Mouse (Mus musculus): Measurements from ENCODE around the gene Crip2. TPM values are rescaled to one million over a fixed set of nuclear protein-coding genes. Genes with fewer than 3 reads are reported as not detected.
A peak's percentile ranks its signal among the peaks of the same experiment; 100 is the strongest.

The Crip2 gene
- polyA plus RNA-seq, 1 experiment from 2014 or later = 112 TPM

- Histone ChIP-seq H3K4me3 (ENCODE audit: low read depth, low read length) (no peak overlapping the region), H3K27ac (replicated peaks) (no peak overlapping the region), H3K4me1 (replicated peaks; ENCODE audit: control insufficient read depth, insufficient read depth) (no peaks in the 10 kb centered on the region), H3K27me3 (ENCODE audit: control insufficient read depth, insufficient read depth, low read length) (no peaks in the 10 kb centered on the region), H3K9me3 (ENCODE audit: control insufficient read depth, low read length) (no peaks in the 10 kb centered on the region), H3K36me3 (ENCODE audit: control insufficient read depth, insufficient read depth, low read length) (peaks cover 47% of the 10 kb centered on the region), H3K4me2 (replicated peaks; ENCODE audit: low read depth) (no peak overlapping the region), H3K9ac (ENCODE audit: low read length) (no peak overlapping the region)
- ATAC-seq (ENCODE audit: low FRiP score, low TSS enrichment) = peak; percentile 71; the same call in 1 of the 2 replicates
- no peak for TF ChIP-seq EP300 (optimal IDR thresholded peaks at IDR 0.05)
- peak; percentile 97 for TF ChIP-seq CTCF (IDR thresholded peaks at IDR 0.05; ENCODE audit: low read depth)
- WGBS = 84% methylated on average over 17 of the region's 20 CpGs
- peak; percentile 84 for DNase-seq (ENCODE audit: low spot score)
Observed at GRCm38 (mm10) chr12:113119516-113120410, 20.3 kb upstream of the Crip2 start.

GRCm38 (mm10) chr12:113124726-113125125, 15.3 kb upstream of the Crip2 start:
- Histone ChIP-seq H3K27ac (replicated peaks) (no peak overlapping the region), H3K4me3 (ENCODE audit: low read depth, low read length) (no peak overlapping the region), H3K9ac (ENCODE audit: low read length) (no peak overlapping the region), H3K4me1 (replicated peaks; ENCODE audit: control insufficient read depth, insufficient read depth) (no peaks in the 10 kb centered on the region), H3K27me3 (ENCODE audit: control insufficient read depth, insufficient read depth, low read length) (no peaks in the 10 kb centered on the region), H3K9me3 (ENCODE audit: control insufficient read depth, low read length) (no peaks in the 10 kb centered on the region), H3K4me2 (replicated peaks; ENCODE audit: low read depth) (no peak overlapping the region), H3K36me3 (ENCODE audit: control insufficient read depth, insufficient read depth, low read length) (peaks cover 56% of the 10 kb centered on the region)
- 81% methylated on average over 6 of the region's 6 CpGs for WGBS
- DNase-seq (ENCODE audit: low spot score) (no peak), ATAC-seq (ENCODE audit: low FRiP score, low TSS enrichment) (no peak)
- TF ChIP-seq CTCF (IDR thresholded peaks at IDR 0.05; ENCODE audit: low read depth) (no peak), EP300 (optimal IDR thresholded peaks at IDR 0.05) (no peak)

GRCm38 (mm10) chr12:113130732-113131131, 9.3 kb upstream of the Crip2 start:
- H3K4me2 ChIP-seq (replicated peaks; ENCODE audit: low read depth) = no peak overlapping the region
- DNase-seq (ENCODE audit: low spot score) (no peak), ATAC-seq (ENCODE audit: low FRiP score, low TSS enrichment) (no peak)
- no peak for TF ChIP-seq EP300 (optimal IDR thresholded peaks at IDR 0.05)
- no peak for TF ChIP-seq CTCF (IDR thresholded peaks at IDR 0.05; ENCODE audit: low read depth)
- no peak overlapping the region for H3K4me3 ChIP-seq (ENCODE audit: low read depth, low read length)
- no peaks in the 10 kb centered on the region for H3K9me3 ChIP-seq (ENCODE audit: control insufficient read depth, low read length)
- no peaks in the 10 kb centered on the region for H3K27me3 ChIP-seq (ENCODE audit: control insufficient read depth, insufficient read depth, low read length)
- H3K27ac ChIP-seq (replicated peaks) = no peak overlapping the region
- peaks cover 56% of the 10 kb centered on the region for H3K36me3 ChIP-seq (ENCODE audit: control insufficient read depth, insufficient read depth, low read length)
- H3K4me1 ChIP-seq (replicated peaks; ENCODE audit: control insufficient read depth, insufficient read depth) = peaks cover 3% of the 10 kb centered on the region; the same call in 1 of the 2 replicates
- WGBS = 93% methylated on average over 8 of the region's 8 CpGs
- no peak overlapping the region for H3K9ac ChIP-seq (ENCODE audit: low read length)

- Histone ChIP-seq H3K4me1 (replicated peaks; ENCODE audit: control insufficient read depth, insufficient read depth) (peaks cover 3% of the 10 kb centered on the region; the same call in 1 of the 2 replicates), H3K27me3 (ENCODE audit: control insufficient read depth, insufficient read depth, low read length) (no peaks in the 10 kb centered on the region), H3K4me3 (ENCODE audit: low read depth, low read length) (no peak overlapping the region), H3K27ac (replicated peaks) (no peak overlapping the region), H3K36me3 (ENCODE audit: control insufficient read depth, insufficient read depth, low read length) (peaks cover 56% of the 10 kb centered on the region), H3K9ac (ENCODE audit: low read length) (no peak overlapping the region), H3K4me2 (replicated peaks; ENCODE audit: low read depth) (no peak overlapping the region), H3K9me3 (ENCODE audit: control insufficient read depth, low read length) (no peaks in the 10 kb centered on the region)
- WGBS = 96% methylated on average over 14 of the region's 14 CpGs
- DNase-seq (ENCODE audit: low spot score) (no peak), ATAC-seq (ENCODE audit: low FRiP score, low TSS enrichment) (no peak)
- TF ChIP-seq CTCF (IDR thresholded peaks at IDR 0.05; ENCODE audit: low read depth) (no peak), EP300 (optimal IDR thresholded peaks at IDR 0.05) (no peak)
Observed at GRCm38 (mm10) chr12:113131601-113132000, 8.4 kb upstream of the Crip2 start.

GRCm38 (mm10) chr12:113132567-113132966, 7.5 kb upstream of the Crip2 start:
- 19% methylated on average over 2 of the region's 2 CpGs for WGBS
- peak overlapping the region; percentile 61 for H3K27ac ChIP-seq (replicated peaks)
- peaks cover 57% of the 10 kb centered on the region for H3K36me3 ChIP-seq (ENCODE audit: control insufficient read depth, insufficient read depth, low read length)
- H3K9me3 ChIP-seq (ENCODE audit: control insufficient read depth, low read length) = no peaks in the 10 kb centered on the region
- TF ChIP-seq CTCF (IDR thresholded peaks at IDR 0.05; ENCODE audit: low read depth) = no peak
- TF ChIP-seq EP300 (optimal IDR thresholded peaks at IDR 0.05) = no peak
- DNase-seq (ENCODE audit: low spot score) = peak; percentile 75
- no peaks in the 10 kb centered on the region for H3K27me3 ChIP-seq (ENCODE audit: control insufficient read depth, insufficient read depth, low read length)
- H3K9ac ChIP-seq (ENCODE audit: low read length) = no peak overlapping the region
- H3K4me1 ChIP-seq (replicated peaks; ENCODE audit: control insufficient read depth, insufficient read depth) = peaks cover 3% of the 10 kb centered on the region; the same call in 1 of the 2 replicates
- no peak overlapping the region for H3K4me3 ChIP-seq (ENCODE audit: low read depth, low read length)
- peak; percentile 89 for ATAC-seq (ENCODE audit: low FRiP score, low TSS enrichment)
- H3K4me2 ChIP-seq (replicated peaks; ENCODE audit: low read depth) = no peak overlapping the region

GRCm38 (mm10) chr12:113133260-113133659, 6.8 kb upstream of the Crip2 start:
- Histone ChIP-seq H3K27me3 (ENCODE audit: control insufficient read depth, insufficient read depth, low read length) (no peaks in the 10 kb centered on the region), H3K27ac (replicated peaks) (no peak overlapping the region; the same call in 1 of the 2 replicates), H3K9ac (ENCODE audit: low read length) (0 out of 2 replicates have a peak overlapping the region, but pooled peaks have one; percentile 8), H3K4me3 (ENCODE audit: low read depth, low read length) (no peak overlapping the region), H3K4me2 (replicated peaks; ENCODE audit: low read depth) (no peak overlapping the region), H3K36me3 (ENCODE audit: control insufficient read depth, insufficient read depth, low read length) (peaks cover 56% of the 10 kb centered on the region), H3K4me1 (replicated peaks; ENCODE audit: control insufficient read depth, insufficient read depth) (peaks cover 3% of the 10 kb centered on the region; the same call in 1 of the 2 replicates), H3K9me3 (ENCODE audit: control insufficient read depth, low read length) (no peaks in the 10 kb centered on the region)
- WGBS = 79% methylated on average over 9 of the region's 9 CpGs
- TF ChIP-seq EP300 (optimal IDR thresholded peaks at IDR 0.05) (no peak), CTCF (IDR thresholded peaks at IDR 0.05; ENCODE audit: low read depth) (no peak)
- ATAC-seq (ENCODE audit: low FRiP score, low TSS enrichment) (no peak), DNase-seq (ENCODE audit: low spot score) (no peak)
